ENCODE assay signal across 8 mouse cellular contexts in the genomic region with DNA sequence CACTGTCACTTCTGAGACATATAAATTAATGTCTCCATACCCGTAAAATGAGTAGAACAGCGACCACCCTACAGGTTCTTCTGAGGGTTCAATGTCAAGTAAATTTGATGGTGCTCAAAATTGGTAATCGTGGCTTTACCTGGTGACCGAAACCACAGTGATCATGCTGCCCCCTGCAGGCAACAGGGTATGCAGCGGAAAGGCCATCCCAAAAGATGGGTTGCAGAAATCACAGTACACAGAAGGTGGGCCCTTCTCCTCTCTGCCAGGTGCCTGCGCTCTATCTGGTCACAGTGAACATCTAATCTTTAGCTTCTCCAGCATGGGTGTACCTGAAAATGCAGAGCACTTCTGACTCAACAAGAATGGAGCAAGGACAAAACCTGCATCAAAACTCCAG. TPM values are rescaled to one million over a fixed set of nuclear protein-coding genes. Genes with fewer than 3 reads are reported as not detected.
DNase-seq lines count a peak whose midpoint lies in the region; ATAC-seq and TF ChIP-seq lines count a peak whose summit lies in the region.

No protein-coding gene starts in this region.

- peak; percentile 90 for TF ChIP-seq CTCF in midbrain, postnatal 0 days (IDR thresholded peaks at IDR 0.05)
- peak; percentile 86 for TF ChIP-seq CTCF in brain, embryonic 14.5 days (IDR thresholded peaks at IDR 0.05; ENCODE audit: borderline replicate concordance, extremely low read depth, insufficient read depth, insufficient read length)
- peak; percentile 83 for TF ChIP-seq CTCF in liver, embryonic 14.5 days (IDR thresholded peaks at IDR 0.05; ENCODE audit: low read depth)

- no peak for TF ChIP-seq POLR2A in brain, embryonic 14.5 days (IDR thresholded peaks at IDR 0.05; ENCODE audit: borderline replicate concordance, extremely low read depth, insufficient read depth, insufficient read length, poor library complexity, severe bottlenecking)

- no peaks in the 10 kb centered on the region for H3K27me3 ChIP-seq in forebrain, embryonic 11.5 days (ENCODE audit: control insufficient read depth, insufficient read depth, low read length)
- H3K27me3 ChIP-seq in forebrain, embryonic 10.5 days (ENCODE audit: poor library complexity, severe bottlenecking): no peaks in the 10 kb centered on the region
- H3K27me3 ChIP-seq in midbrain, postnatal 0 days (ENCODE audit: insufficient read depth, low read length): no peaks in the 10 kb centered on the region
- H3K27me3 ChIP-seq in midbrain, embryonic 11.5 days (ENCODE audit: control insufficient read depth, insufficient read depth, low read length): no peaks in the 10 kb centered on the region
- H3K27me3 ChIP-seq in liver, embryonic 14.5 days (ENCODE audit: control insufficient read depth, insufficient read depth, low read length): no peaks in the 10 kb centered on the region

- no peak for TF ChIP-seq EP300 in liver, embryonic 14.5 days (IDR thresholded peaks at IDR 0.05; ENCODE audit: low read depth)

- ATAC-seq in forebrain, embryonic 11.5 days (replicated peaks; ENCODE audit: low FRiP score): no peak
- ATAC-seq in midbrain, postnatal 0 days (ENCODE audit: low FRiP score): no peak
- no peak for ATAC-seq in midbrain, embryonic 11.5 days (ENCODE audit: low FRiP score)
- no peak for ATAC-seq in liver, embryonic 14.5 days (ENCODE audit: insufficient read depth)

- H3K4me1 ChIP-seq in forebrain, embryonic 11.5 days (replicated peaks; ENCODE audit: control insufficient read depth, insufficient read depth, low read length): no peaks in the 10 kb centered on the region
- H3K4me1 ChIP-seq in forebrain, embryonic 10.5 days: no peaks in the 10 kb centered on the region
- no peaks in the 10 kb centered on the region for H3K4me1 ChIP-seq in midbrain, postnatal 0 days (ENCODE audit: insufficient read depth, low read length)
- no peaks in the 10 kb centered on the region for H3K4me1 ChIP-seq in midbrain, embryonic 11.5 days (ENCODE audit: control insufficient read depth, insufficient read depth, low read length)
- H3K4me1 ChIP-seq in liver, embryonic 14.5 days (replicated peaks; ENCODE audit: control insufficient read depth in 2 of 2, insufficient read depth in 2 of 2, low read length in 1 of 2): no peaks in the 10 kb centered on the region; a peak in 1 of 4 replicates

- 84% methylated on average over 6 of the region's 6 CpGs for WGBS in forebrain, embryonic 11.5 days
- 85% methylated on average over 6 of the region's 6 CpGs for WGBS in forebrain, embryonic 10.5 days
- WGBS in midbrain, postnatal 0 days: 72% methylated on average over 6 of the region's 6 CpGs
- 84% methylated on average over 6 of the region's 6 CpGs for WGBS in midbrain, embryonic 11.5 days
- 64% methylated on average over 6 of the region's 6 CpGs for WGBS in liver, embryonic 14.5 days (ENCODE audit: insufficient replicate concordance)

- H3K4me2 ChIP-seq in forebrain, embryonic 11.5 days (ENCODE audit: low read depth, low read length, severe bottlenecking): no peak overlapping the region
- no peak overlapping the region for H3K4me2 ChIP-seq in midbrain, postnatal 0 days (ENCODE audit: low read depth, low read length, poor library complexity, severe bottlenecking)
- H3K4me2 ChIP-seq in midbrain, embryonic 11.5 days: no peak overlapping the region
- H3K4me2 ChIP-seq in liver, embryonic 14.5 days (ENCODE audit: low read depth): no peak overlapping the region

- no peaks in the 10 kb centered on the region for H3K9me3 ChIP-seq in forebrain, embryonic 11.5 days (ENCODE audit: control insufficient read depth, low read length)
- no peaks in the 10 kb centered on the region for H3K9me3 ChIP-seq in forebrain, embryonic 10.5 days
- H3K9me3 ChIP-seq in midbrain, postnatal 0 days (ENCODE audit: low read length): no peaks in the 10 kb centered on the region
- H3K9me3 ChIP-seq in midbrain, embryonic 11.5 days (ENCODE audit: control insufficient read depth, low read length): no peaks in the 10 kb centered on the region
- H3K9me3 ChIP-seq in liver, embryonic 14.5 days (ENCODE audit: control insufficient read depth, low read length): no peaks in the 10 kb centered on the region

- no peak overlapping the region for H3K9ac ChIP-seq in forebrain, embryonic 11.5 days (ENCODE audit: low read length)
- no peak overlapping the region for H3K9ac ChIP-seq in midbrain, postnatal 0 days (replicated peaks; ENCODE audit: low read length, poor library complexity, severe bottlenecking)
- H3K9ac ChIP-seq in midbrain, embryonic 11.5 days (ENCODE audit: low read length): no peak overlapping the region
- no peak overlapping the region for H3K9ac ChIP-seq in liver, embryonic 14.5 days (replicated peaks)

- no peak overlapping the region for H3K4me3 ChIP-seq in forebrain, embryonic 11.5 days (ENCODE audit: low read depth, low read length)
- H3K4me3 ChIP-seq in forebrain, embryonic 10.5 days: no peak overlapping the region
- no peak overlapping the region for H3K4me3 ChIP-seq in midbrain, postnatal 0 days (ENCODE audit: low read depth, low read length)
- no peak overlapping the region for H3K4me3 ChIP-seq in midbrain, embryonic 11.5 days (ENCODE audit: low read depth, low read length)
- no peak overlapping the region for H3K4me3 ChIP-seq in liver, embryonic 14.5 days (ENCODE audit: insufficient read depth in 1 of 2, low read depth in 2 of 2, low read length in 2 of 2)

- H3K36me3 ChIP-seq in forebrain, embryonic 11.5 days (ENCODE audit: control insufficient read depth, insufficient read depth, low read length): no peaks in the 10 kb centered on the region; the same call in 1 of the 2 replicates
- peaks cover 64% of the 10 kb centered on the region for H3K36me3 ChIP-seq in forebrain, embryonic 10.5 days (replicated peaks)
- peaks cover 25% of the 10 kb centered on the region for H3K36me3 ChIP-seq in midbrain, postnatal 0 days (ENCODE audit: insufficient read depth, low read length)
- H3K36me3 ChIP-seq in midbrain, embryonic 11.5 days (ENCODE audit: control insufficient read depth, insufficient read depth, low read length): 0 out of 2 replicates have a peak, but pooled peaks cover 15% of the 10 kb centered on the region
- no peaks in the 10 kb centered on the region for H3K36me3 ChIP-seq in liver, embryonic 14.5 days (replicated peaks; ENCODE audit: control insufficient read depth, insufficient read depth, low read depth)

- no peak overlapping the region for H3K27ac ChIP-seq in forebrain, embryonic 11.5 days (ENCODE audit: low read depth, low read length)
- H3K27ac ChIP-seq in forebrain, embryonic 10.5 days: no peak overlapping the region
- no peak overlapping the region for H3K27ac ChIP-seq in midbrain, postnatal 0 days (ENCODE audit: low read depth, low read length)
- no peak overlapping the region for H3K27ac ChIP-seq in midbrain, embryonic 11.5 days (ENCODE audit: low read depth, low read length)
- no peak overlapping the region for H3K27ac ChIP-seq in liver, embryonic 14.5 days

- peak; percentile 64 for DNase-seq in forebrain, embryonic 11.5 days (ENCODE audit: low spot score)
- DNase-seq in forebrain, embryonic 10.5 days (ENCODE audit: extremely low spot score, low spot score): no peak
- DNase-seq in midbrain, postnatal 0 days (ENCODE audit: low spot score): peak; percentile 56
- DNase-seq in midbrain, embryonic 11.5 days (ENCODE audit: low spot score, missing footprints): no peak
- peak; percentile 53 for DNase-seq in brain, embryonic 14.5 days (ENCODE audit: low read depth)
- DNase-seq in gastrocnemius, postnatal 4 days (ENCODE audit: low spot score in 2 of 2): peak; percentile 30 to 44
- DNase-seq in liver, embryonic 14.5 days (ENCODE audit: low read depth in 3 of 3, low spot score in 3 of 3): no peak
- peak; percentile 23 for DNase-seq in thymus, postnatal 14 days

RNA-seq across cellular contexts. Expression of a gene that starts 40.2 kb away (rescaled TPM):
- 5.6 and 6.8 TPM in 2 replicates for polyA plus RNA-seq in forebrain, embryonic 11.5 days (2014; fragmentation: Nextera tagmentation; extraction: Ambion mirVana)
- polyA plus RNA-seq in forebrain, embryonic 10.5 days (2016; fragmentation: Nextera tagmentation; extraction: Ambion mirVana): 0.27 and 0.81 TPM in 2 replicates
- total RNA-seq in midbrain, postnatal 0 days (2014; rRNA removed): 6.4 and 7.7 TPM in 2 replicates
- polyA plus RNA-seq in midbrain, postnatal 0 days (2015; fragmentation: Nextera tagmentation; extraction: Ambion mirVana): 2.6 and 3.9 TPM in 2 replicates
- 5.1 and 6.1 TPM in 2 replicates for polyA plus RNA-seq in midbrain, embryonic 11.5 days (2014; fragmentation: Nextera tagmentation; extraction: Ambion mirVana)
- 7.8 and 22.0 TPM in 2 replicates for polyA plus RNA-seq in brain, embryonic 14.5 days (2012; rRNA removed)
- 10 to 100 TPM; 15.2 to 17.6 TPM for total RNA-seq in gastrocnemius, postnatal 4 days (2021)
- 1.5 and 1.9 TPM in 2 replicates for polyA plus RNA-seq in liver, embryonic 14.5 days (2012; rRNA removed)
- polyA plus RNA-seq in liver, embryonic 14.5 days (2014; fragmentation: Nextera tagmentation; extraction: Ambion mirVana): 0.83 and 0.99 TPM in 2 replicates

RNA-seq across cellular contexts. Expression of a gene that starts 46.6 kb away (rescaled TPM):
- polyA plus RNA-seq in forebrain, embryonic 11.5 days (2014; fragmentation: Nextera tagmentation; extraction: Ambion mirVana): 46.9 and 48.8 TPM in 2 replicates
- 38.9 and 39.4 TPM in 2 replicates for polyA plus RNA-seq in forebrain, embryonic 10.5 days (2016; fragmentation: Nextera tagmentation; extraction: Ambion mirVana)
- total RNA-seq in midbrain, postnatal 0 days (2014; rRNA removed): 22.2 and 26.6 TPM in 2 replicates
- polyA plus RNA-seq in midbrain, postnatal 0 days (2015; fragmentation: Nextera tagmentation; extraction: Ambion mirVana): 8.1 and 8.5 TPM in 2 replicates
- polyA plus RNA-seq in midbrain, embryonic 11.5 days (2014; fragmentation: Nextera tagmentation; extraction: Ambion mirVana): 36.0 and 38.3 TPM in 2 replicates
- polyA plus RNA-seq in brain, embryonic 14.5 days (2012; rRNA removed): 38.3 and 40.3 TPM in 2 replicates
- 10 to 100 TPM; 12.6 to 14.3 TPM for total RNA-seq in gastrocnemius, postnatal 4 days (2021)
- polyA plus RNA-seq in liver, embryonic 14.5 days (2012; rRNA removed): 9.1 and 9.2 TPM in 2 replicates
- polyA plus RNA-seq in liver, embryonic 14.5 days (2014; fragmentation: Nextera tagmentation; extraction: Ambion mirVana): 10.2 and 12.2 TPM in 2 replicates

RNA-seq across cellular contexts. Expression of a gene that starts 46.6 kb away (rescaled TPM):
- polyA plus RNA-seq in forebrain, embryonic 11.5 days (2014; fragmentation: Nextera tagmentation; extraction: Ambion mirVana): 94.5 and 106 TPM in 2 replicates
- polyA plus RNA-seq in forebrain, embryonic 10.5 days (2016; fragmentation: Nextera tagmentation; extraction: Ambion mirVana): 80.2 and 84.3 TPM in 2 replicates
- 159 and 172 TPM in 2 replicates for total RNA-seq in midbrain, postnatal 0 days (2014; rRNA removed)
- polyA plus RNA-seq in midbrain, postnatal 0 days (2015; fragmentation: Nextera tagmentation; extraction: Ambion mirVana): 149 and 161 TPM in 2 replicates
- 95.4 and 102 TPM in 2 replicates for polyA plus RNA-seq in midbrain, embryonic 11.5 days (2014; fragmentation: Nextera tagmentation; extraction: Ambion mirVana)
- 184 and 224 TPM in 2 replicates for polyA plus RNA-seq in brain, embryonic 14.5 days (2012; rRNA removed)
- 10 to 100 TPM; 31.4 to 42.2 TPM for total RNA-seq in gastrocnemius, postnatal 4 days (2021)
- 20.4 and 26.9 TPM in 2 replicates for polyA plus RNA-seq in liver, embryonic 14.5 days (2012; rRNA removed)
- polyA plus RNA-seq in liver, embryonic 14.5 days (2014; fragmentation: Nextera tagmentation; extraction: Ambion mirVana): 18.9 and 21.4 TPM in 2 replicates

Comparison
In these comparisons a context has a peak if more than half of its experiments do, and no peak if none do; other contexts are left out.
1. DNase-seq: peak in forebrain, embryonic 11.5 days (single experiment), midbrain, postnatal 0 days (single experiment), brain, embryonic 14.5 days (single experiment), gastrocnemius, postnatal 4 days (2 of 2) and thymus, postnatal 14 days (single experiment); none in forebrain, embryonic 10.5 days (single experiment), midbrain, embryonic 11.5 days (single experiment) and liver, embryonic 14.5 days (0 of 3).
2. Peak in every context shown above with its lines, with median percentiles within 50 percentile points of each other: CTCF ChIP-seq.